ENCODE assay signal across 13 mouse cellular contexts in genomic region chr4:55824047-55824760, GRCm38 (mm10).
DNase-seq lines count a peak whose midpoint lies in the region; ATAC-seq and TF ChIP-seq lines count a peak whose summit lies in the region.
"Had no signal": no experiment of that assay in that cellular context is flagged by ENCODE, and none has a peak within 500 bp of the region (broad histone marks: within the 10 kb centered on the region; RNA-seq: fewer than 3 reads in every experiment).

No protein-coding gene starts in this region.

- H3K36me3 ChIP-seq in kidney, adult 2 months (ENCODE audit: control insufficient read depth, insufficient read depth, low read length): no peaks in the 10 kb centered on the region
- no peaks in the 10 kb centered on the region for H3K36me3 ChIP-seq in kidney, embryonic 15.5 days
- H3K36me3 ChIP-seq in heart, postnatal 0 days (replicated peaks; ENCODE audit: control insufficient read depth, insufficient read depth, low read length): no peaks in the 10 kb centered on the region
- no peaks in the 10 kb centered on the region for H3K36me3 ChIP-seq in neural tube, embryonic 15.5 days
- H3K36me3 ChIP-seq: embryonic facial prominence, embryonic 15.5 days; liver, embryonic 15.5 days had no signal

- ATAC-seq in kidney, embryonic 15.5 days (replicated peaks; ENCODE audit: low FRiP score): no peak
- no peak; the same call in 1 of the 2 replicates for ATAC-seq in heart, postnatal 0 days (ENCODE audit: insufficient read depth, low read depth)
- no peak for ATAC-seq in neural tube, embryonic 15.5 days (ENCODE audit: low FRiP score)
- ATAC-seq: activated CD4-positive, CD25-positive, alpha-beta regulatory T cell, adult 4 months had no signal

- H3K9me3 ChIP-seq in kidney, embryonic 15.5 days (replicated peaks): no peaks in the 10 kb centered on the region
- no peaks in the 10 kb centered on the region for H3K9me3 ChIP-seq in heart, postnatal 0 days (replicated peaks; ENCODE audit: control insufficient read depth, low read length)
- H3K9me3 ChIP-seq in neural tube, embryonic 15.5 days (replicated peaks): no peaks in the 10 kb centered on the region
- H3K9me3 ChIP-seq: embryonic facial prominence, embryonic 15.5 days; liver, embryonic 15.5 days had no signal

- TF ChIP-seq CTCF in kidney, adult 2 months (conservative IDR thresholded peaks at IDR 0.05; ENCODE audit: insufficient read depth, insufficient read length, low read depth, low read length): peak; percentile 16; the same call in 1 of the 2 replicates
- no peak for TF ChIP-seq CTCF in heart, postnatal 0 days (IDR thresholded peaks at IDR 0.05; ENCODE audit: low read depth)

- no peak overlapping the region for H3K4me3 ChIP-seq in kidney, adult 2 months (ENCODE audit: insufficient read depth, low read depth, low read length)
- H3K4me3 ChIP-seq in kidney, embryonic 15.5 days (replicated peaks): no peak overlapping the region
- H3K4me3 ChIP-seq in heart, postnatal 0 days (ENCODE audit: low read depth, low read length): no peak overlapping the region
- no peak overlapping the region for H3K4me3 ChIP-seq in neural tube, embryonic 15.5 days (replicated peaks)
- H3K4me3 ChIP-seq: embryonic facial prominence, embryonic 15.5 days; liver, embryonic 15.5 days; myocyte had no signal

- H3K27ac ChIP-seq in kidney, adult 2 months (ENCODE audit: insufficient read depth, low read depth, low read length): no peak overlapping the region
- H3K27ac ChIP-seq in kidney, embryonic 15.5 days: no peak overlapping the region
- no peak overlapping the region for H3K27ac ChIP-seq in heart, postnatal 0 days (ENCODE audit: low read depth)
- H3K27ac ChIP-seq in neural tube, embryonic 15.5 days (replicated peaks): no peak overlapping the region
- H3K27ac ChIP-seq: embryonic facial prominence, embryonic 15.5 days; liver, embryonic 15.5 days had no signal

- WGBS in kidney, adult 2 months: 71% methylated on average over 9 of the region's 9 CpGs
- WGBS in kidney, embryonic 15.5 days: 83% methylated on average over 9 of the region's 9 CpGs
- WGBS in heart, postnatal 0 days: 48% methylated on average over 9 of the region's 9 CpGs
- WGBS in neural tube, embryonic 15.5 days: 83% methylated on average over 9 of the region's 9 CpGs

- H3K4me2 ChIP-seq in kidney, embryonic 15.5 days: no peak overlapping the region
- H3K4me2 ChIP-seq in heart, postnatal 0 days (ENCODE audit: low read depth, low read length): no peak overlapping the region
- no peak overlapping the region for H3K4me2 ChIP-seq in neural tube, embryonic 15.5 days
- H3K4me2 ChIP-seq: embryonic facial prominence, embryonic 15.5 days; liver, embryonic 15.5 days had no signal

- H3K9ac ChIP-seq in kidney, embryonic 15.5 days: no peak overlapping the region
- H3K9ac ChIP-seq in heart, postnatal 0 days (replicated peaks; ENCODE audit: low read depth, low read length): no peak overlapping the region
- H3K9ac ChIP-seq in neural tube, embryonic 15.5 days (replicated peaks): no peak overlapping the region
- H3K9ac ChIP-seq: embryonic facial prominence, embryonic 15.5 days; liver, embryonic 15.5 days had no signal

- H3K27me3 ChIP-seq in kidney, adult 2 months (replicated peaks; ENCODE audit: control insufficient read depth, insufficient read depth, low read length): no peaks in the 10 kb centered on the region
- H3K27me3 ChIP-seq in kidney, embryonic 15.5 days: no peaks in the 10 kb centered on the region
- H3K27me3 ChIP-seq in heart, postnatal 0 days (ENCODE audit: control insufficient read depth, insufficient read depth, low read length): no peaks in the 10 kb centered on the region
- H3K27me3 ChIP-seq in neural tube, embryonic 15.5 days (replicated peaks): no peaks in the 10 kb centered on the region
- H3K27me3 ChIP-seq: embryonic facial prominence, embryonic 15.5 days; liver, embryonic 15.5 days had no signal

- no peak for TF ChIP-seq EP300 in heart, postnatal 0 days (IDR thresholded peaks at IDR 0.05; ENCODE audit: low read depth)

- H3K4me1 ChIP-seq in kidney, adult 2 months (ENCODE audit: control insufficient read depth, insufficient read depth, low read length): no peaks in the 10 kb centered on the region
- no peaks in the 10 kb centered on the region for H3K4me1 ChIP-seq in kidney, embryonic 15.5 days
- peaks cover 5% of the 10 kb centered on the region for H3K4me1 ChIP-seq in heart, postnatal 0 days (ENCODE audit: control insufficient read depth, insufficient read depth)
- H3K4me1 ChIP-seq in neural tube, embryonic 15.5 days: no peaks in the 10 kb centered on the region
- H3K4me1 ChIP-seq: embryonic facial prominence, embryonic 15.5 days; liver, embryonic 15.5 days had no signal

- DNase-seq in kidney, adult 2 months: no peak
- DNase-seq in T-cell, adult 2 months (ENCODE audit: low spot score): peak; percentile 9
- peak; percentile 7 for DNase-seq in heart, postnatal 0 days (ENCODE audit: low spot score)
- peak; percentile 65 to 71 for DNase-seq in monocyte, adult 2 months (ENCODE audit: low read depth in 1 of 2, low spot score in 2 of 2)
- no peak for DNase-seq in urinary bladder, postnatal 14 days (ENCODE audit: low spot score)
- DNase-seq in cerebellum, adult 9-11 months: no peak
- DNase-seq: cerebellum, adult 18-20 months had no signal

- no peak for TF ChIP-seq POLR2A in kidney, adult 2 months (IDR thresholded peaks at IDR 0.05; ENCODE audit: low read depth, low read length)

Comparison
In these comparisons a context has a peak if more than half of its experiments do, and no peak if none do; other contexts are left out.
1. DNase-seq: peak in T-cell, adult 2 months (single experiment), heart, postnatal 0 days (single experiment) and monocyte, adult 2 months (2 of 2); none in kidney, adult 2 months (single experiment), urinary bladder, postnatal 14 days (single experiment) and cerebellum, adult 9-11 months (single experiment).